Mouse (Mus musculus) R1 (cell line): ENCODE data around the gene Plekho2.

Experiments
- DNase-seq: peaks from one replicate; pipeline ENCODE4 v3.0.0-alpha.2; 2018; ENCODE audit warnings: low read depth, low spot score

Plekho2 gene

DNA sequence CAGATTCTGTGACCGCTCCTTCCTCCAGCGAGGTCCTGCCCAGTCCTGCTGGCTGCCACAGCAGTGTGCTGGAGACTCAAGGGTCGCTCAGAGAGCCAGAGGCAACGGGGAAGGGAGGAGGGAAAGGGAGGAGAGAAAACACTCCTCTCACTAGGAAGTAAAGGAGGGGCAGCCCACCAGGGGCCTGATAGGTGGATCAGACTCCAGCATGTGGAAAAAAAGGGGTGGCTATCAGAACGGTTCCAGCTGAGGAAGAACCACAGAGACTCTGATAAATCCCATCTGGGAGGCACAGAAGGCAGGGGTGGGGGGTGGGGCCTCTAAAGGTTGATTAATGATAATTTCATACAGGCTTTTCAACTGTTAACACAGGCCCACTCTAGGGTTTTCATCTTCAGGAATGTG lies 24.8 kb downstream of the Plekho2 start:
- DNase-seq = peak; percentile 21

DNA sequence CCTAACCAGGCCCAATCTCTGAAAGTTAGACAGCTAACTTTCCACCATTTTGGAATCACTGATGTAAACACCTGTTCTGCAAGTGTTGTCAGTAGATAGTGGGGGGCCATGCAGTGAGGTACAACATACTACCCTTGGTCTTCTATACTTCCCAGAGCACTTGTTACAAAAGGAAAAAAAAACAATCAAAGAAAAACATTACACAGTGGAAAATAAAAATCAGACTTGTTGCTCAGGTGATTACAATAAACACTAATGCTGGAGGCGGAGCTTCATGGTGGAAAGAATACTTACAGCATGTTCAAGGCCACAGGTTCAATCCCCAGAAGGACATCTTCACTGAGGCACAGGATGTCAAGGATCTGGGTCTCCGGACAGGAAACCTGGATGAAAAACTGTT lies 27.1 kb downstream of the Plekho2 start:
- DNase-seq = no peak

DNA sequence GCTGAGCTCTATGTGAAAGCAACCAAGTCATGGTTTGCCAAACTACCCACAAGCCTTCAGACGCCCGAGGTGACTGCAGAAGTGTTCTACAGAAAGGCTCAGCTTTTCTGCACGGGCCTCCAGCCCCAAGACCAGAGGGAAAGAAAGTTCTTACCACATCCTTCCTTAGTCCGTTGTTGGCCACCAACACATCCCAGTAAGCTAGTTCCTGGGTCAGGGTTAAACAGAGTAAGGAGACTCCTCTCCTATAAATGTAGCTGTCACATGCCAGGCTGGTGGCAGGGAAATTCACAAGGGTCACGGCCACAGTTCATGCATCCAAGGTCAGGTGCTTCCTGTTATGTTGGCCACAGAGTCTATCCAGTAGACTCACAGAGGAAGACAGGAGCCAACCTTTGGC lies 27.7 kb downstream of the Plekho2 start:
- no peak for DNase-seq

DNA sequence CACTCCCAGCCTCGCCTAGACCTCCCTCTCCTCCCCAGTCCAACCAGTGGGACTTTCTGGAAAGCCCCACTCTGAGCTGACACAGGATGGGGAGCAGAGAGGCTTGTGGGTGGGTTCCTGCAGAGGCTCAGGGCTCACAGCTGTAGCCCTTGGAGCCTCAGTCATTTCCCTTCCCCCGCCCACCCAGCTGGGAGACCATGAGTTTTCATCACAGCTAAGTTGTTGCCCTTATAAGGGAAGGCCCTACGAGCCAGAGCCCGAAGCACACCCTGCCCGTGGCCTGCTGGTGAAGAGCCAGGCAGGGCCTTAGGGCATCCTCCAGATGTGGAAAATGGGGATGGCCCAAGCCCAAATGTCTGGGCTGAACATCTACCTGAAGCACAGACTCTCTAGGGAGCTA lies 28.8 kb downstream of the Plekho2 start:
- DNase-seq = peak; percentile 39

DNA sequence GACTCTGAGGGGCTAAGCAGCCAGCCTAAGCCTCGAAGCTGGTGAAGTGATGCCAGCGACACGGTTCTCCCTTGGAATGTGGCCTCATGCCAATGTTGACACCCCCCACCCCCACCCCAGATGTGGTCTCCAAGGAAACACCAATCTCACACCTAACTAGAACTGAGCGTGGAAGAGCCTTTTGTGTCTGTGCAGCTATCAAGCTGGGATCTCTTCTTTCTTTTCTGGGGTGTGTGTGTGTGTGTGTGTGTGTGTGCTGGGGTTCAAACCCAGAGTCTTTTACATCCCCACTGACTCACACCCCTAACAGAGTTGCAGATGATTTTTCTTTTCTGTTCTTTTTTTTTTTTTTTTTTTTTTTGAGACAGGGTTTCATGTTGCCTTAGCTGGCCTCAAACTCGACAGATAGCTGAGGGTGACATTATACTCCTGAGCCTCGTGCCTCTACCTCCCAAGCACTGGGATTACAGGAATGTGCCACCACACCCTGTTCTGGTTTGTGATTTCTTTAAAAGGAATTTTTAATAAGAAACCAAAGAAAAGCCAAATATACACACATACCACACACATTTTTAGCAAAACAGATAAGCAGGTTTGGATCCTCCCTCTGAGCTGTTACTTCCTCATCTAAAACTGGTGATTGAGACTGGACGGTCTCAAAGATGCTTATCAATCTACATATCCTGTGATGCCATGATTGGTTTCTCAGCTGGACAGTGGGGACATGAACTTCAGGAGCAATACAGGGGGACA lies 29.6 kb downstream of the Plekho2 start:
- peak; percentile 18 for DNase-seq

DNA sequence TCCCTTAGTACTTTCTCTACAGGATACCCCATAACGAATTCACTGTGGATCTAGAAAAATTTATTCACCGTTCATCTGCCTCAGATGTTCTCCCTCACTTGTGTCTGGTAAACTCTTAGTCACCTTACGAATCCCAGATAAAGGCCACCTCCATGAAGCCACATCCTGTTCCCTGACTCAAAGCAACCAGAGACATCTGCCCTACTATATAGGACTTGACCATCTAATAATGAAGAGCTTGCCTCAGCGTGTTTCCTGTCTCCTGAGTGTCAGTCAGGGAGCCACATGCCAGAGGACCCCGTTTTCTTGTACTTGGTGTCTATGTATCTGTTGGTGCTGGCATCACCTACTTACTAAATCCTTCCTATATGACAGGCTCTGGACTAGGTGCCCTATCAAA lies 30.2 kb downstream of the Plekho2 start:
- DNase-seq = no peak

DNA sequence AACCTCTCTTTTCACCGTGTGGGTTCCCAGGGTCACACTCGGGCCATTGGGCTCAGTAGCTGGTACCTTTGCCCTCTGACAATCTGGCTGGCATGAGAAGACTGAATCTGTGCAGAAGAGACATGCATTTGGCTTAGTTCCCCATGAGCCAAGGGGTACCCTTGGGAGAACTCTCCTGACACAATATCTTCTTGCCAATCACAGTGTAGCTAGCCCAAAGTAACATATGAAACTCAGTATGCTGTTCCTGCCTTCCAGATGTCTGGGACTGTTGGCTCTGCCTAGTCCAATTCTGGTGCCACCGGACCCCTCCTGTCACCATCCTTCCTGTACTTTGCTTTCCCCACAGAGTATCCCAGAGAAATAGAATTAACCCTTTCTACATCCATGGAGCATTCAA lies 30.7 kb downstream of the Plekho2 start:
- DNase-seq = no peak

DNA sequence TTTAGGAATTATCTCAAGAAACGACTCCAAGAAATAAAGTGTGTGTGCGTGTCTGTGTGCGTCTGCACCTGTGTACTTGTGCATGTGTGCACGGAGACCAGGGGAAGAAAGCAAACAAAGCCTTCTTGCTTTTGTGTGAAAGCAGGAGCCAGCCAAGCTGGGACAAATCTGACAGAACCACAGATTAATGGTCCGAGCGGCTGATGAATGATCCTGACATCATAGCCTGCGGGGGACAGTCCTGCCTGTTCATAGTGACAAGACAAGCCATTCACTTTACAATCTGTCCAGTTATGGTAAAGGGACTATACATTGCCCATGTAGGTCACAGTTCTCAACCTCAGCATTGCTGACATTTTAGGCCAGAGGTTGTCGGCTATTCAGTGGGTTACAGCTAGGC lies 31.5 kb downstream of the Plekho2 start:
- no peak for DNase-seq

DNA sequence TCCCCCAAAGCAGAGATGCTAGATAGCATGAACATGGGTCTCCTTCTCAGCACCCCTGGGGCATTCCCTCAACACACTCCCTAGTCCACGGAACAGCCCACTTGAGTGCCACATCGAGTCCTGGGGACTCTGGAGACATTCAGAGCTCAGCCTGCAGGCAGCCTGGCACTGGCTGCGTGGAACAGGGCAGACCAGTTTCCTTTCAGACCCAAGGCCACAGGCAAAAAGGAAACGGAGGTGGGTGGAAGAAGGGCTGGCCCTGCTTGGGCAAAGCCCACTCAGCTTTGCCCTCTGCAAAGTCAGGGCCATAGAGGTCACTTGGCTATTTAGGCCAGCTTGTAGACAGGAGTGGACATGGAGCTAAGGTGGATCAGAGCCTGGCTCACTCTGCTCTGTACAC lies 32.0 kb downstream of the Plekho2 start:
- no peak for DNase-seq

DNA sequence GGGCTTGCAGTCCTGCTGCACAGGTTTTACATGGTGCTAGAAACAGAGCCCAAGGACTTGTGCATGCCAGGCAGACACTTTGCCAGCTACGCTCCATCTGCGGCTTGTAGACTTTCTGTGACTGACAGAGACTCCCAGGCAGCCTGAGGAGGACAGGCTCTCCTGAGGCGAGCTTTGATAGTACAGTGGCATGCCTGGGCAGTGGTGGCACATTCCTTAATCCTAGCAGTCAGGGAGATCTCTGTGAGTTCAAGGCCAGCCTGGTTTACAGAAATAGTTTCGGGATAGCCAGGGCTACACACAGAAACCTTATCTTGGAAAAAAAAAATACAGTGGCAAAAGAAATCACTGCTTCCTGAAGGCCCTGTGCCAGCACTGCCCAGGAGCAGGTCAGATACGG lies 32.7 kb downstream of the Plekho2 start:
- no peak for DNase-seq

DNA sequence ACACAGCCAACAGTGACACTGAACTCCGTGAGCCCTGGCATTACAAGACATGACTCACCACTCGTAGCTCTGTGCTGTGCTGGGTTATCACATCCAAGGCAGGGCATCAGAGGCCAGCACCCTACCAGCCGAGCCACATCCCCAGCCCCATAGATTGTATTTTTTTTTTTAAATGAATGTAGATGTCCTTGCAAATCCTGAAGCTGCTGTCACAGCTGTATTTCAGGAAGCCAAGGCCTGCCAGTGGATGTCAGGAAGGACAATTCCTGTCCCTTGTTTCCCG lies 33.5 kb downstream of the Plekho2 start:
- DNase-seq = no peak

DNA sequence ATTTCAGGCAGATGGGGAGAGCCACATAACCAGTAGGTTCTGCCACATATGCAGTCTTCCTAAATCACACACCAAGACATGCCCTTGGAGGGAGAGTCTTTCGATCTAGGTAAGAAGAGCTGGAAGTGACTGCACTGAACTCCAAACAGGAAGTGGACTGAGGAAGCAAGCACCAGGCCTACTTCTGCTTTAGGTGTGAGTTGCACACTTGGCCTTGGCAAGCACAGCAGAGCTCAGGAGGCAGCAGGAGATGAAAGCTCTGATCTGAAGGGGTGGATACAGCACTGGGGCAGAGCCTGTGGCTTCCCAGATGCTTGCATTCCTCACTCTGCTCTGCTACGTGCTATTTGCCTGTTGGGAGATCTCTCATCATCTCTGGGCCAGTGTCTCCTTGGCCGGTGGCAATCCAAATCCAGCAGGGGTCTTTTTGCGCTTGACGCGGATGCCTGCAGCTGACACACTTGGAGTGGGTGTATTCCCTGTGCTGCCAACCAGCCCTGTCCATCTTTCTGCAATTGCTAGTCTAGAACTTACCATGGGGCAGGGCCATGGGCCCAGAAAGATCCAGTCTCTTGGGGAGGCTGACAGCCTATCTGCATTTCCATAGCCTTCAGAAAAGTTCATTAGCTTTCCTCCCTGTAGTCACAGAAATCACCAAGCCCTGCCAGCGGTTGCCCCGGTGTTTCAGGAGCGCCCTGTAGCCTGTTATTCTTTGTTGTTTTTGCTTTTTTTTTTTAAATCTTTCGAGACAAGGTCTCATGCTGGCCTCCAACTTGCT lies 34.0 kb downstream of the Plekho2 start:
- no peak for DNase-seq

DNA sequence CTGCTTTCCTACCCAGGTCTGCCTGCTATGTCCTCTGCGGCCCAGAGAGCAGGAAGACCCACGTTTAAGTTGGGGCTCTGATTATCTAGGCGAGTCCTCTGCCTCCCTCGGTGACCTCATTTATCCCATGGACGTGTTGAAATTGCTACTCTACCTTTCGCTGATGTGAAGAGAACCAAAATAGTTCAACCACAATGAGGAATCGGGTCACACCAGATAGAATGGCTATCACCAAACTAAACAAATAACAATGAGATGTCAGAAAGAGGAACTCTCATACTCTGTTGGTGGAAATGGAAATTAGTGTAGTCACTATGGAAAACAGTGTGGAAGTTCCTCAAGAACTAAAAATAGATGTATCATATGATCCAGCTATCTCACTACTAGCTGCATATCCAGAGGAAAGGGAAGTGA lies 37.7 kb downstream of the Plekho2 start:
- no peak for DNase-seq

DNA sequence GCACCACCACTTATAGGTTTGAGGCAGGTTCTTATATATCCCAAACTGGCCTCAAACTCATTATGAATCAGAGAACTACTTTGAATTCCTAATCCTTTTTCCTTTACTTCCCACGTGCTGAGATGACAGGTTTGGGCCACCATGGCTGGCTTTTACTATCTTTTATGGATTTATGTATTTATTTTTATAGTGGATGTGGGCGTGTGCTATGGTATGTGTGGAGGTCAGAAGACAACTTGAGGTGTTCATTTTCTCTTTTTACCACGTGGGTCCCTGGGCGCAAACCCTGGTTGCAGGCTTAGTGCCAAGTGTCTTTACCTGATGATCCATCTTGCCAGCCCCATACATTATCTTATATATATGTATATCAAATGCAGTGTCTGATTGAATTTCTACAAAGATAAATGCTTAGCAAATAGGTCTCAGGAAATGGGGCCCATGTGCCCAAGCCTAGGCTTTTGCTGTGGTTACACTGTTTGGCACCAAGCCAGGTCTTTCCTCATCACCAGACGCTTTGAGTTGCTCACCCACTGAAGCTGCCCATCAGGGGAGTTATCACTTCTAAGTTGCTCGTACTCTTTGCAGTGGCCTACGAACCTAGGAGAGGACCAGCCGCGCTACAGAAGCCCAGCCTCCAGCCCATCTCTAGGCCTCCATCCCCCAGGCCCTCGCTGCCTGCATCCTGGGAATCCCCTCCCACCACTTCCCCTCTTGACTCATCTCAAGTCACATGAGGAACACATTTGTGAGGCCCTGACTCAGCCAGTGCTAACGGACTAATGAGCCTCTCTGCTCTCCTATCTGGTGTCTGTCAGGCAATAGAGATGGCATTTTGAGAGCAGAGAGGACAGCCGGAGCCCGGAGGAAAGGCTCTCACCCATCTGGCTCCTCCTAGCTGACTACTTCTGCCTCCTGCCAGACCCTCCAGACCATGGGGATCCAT lies 38.4 kb downstream of the Plekho2 start:
- no peak for DNase-seq

DNA sequence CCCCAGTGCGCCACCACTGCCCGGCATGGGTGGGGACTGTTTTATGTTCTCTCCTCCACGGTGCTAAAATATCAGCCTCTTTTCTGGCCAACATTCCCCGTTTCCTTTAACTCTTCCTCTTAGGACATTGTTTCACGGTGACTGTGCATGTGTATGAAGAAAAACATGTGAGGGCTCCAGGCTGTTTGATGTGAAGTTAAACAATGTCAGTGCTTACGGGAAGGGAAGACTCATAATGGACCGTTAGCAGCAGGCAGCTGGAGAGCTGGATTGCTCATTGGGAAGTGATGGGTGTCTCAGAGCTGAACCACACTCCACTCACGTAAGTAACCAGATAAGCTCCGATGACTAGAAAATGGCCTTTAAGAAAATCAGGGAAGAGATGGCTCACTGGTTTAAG lies 40.1 kb downstream of the Plekho2 start:
- no peak for DNase-seq

DNA sequence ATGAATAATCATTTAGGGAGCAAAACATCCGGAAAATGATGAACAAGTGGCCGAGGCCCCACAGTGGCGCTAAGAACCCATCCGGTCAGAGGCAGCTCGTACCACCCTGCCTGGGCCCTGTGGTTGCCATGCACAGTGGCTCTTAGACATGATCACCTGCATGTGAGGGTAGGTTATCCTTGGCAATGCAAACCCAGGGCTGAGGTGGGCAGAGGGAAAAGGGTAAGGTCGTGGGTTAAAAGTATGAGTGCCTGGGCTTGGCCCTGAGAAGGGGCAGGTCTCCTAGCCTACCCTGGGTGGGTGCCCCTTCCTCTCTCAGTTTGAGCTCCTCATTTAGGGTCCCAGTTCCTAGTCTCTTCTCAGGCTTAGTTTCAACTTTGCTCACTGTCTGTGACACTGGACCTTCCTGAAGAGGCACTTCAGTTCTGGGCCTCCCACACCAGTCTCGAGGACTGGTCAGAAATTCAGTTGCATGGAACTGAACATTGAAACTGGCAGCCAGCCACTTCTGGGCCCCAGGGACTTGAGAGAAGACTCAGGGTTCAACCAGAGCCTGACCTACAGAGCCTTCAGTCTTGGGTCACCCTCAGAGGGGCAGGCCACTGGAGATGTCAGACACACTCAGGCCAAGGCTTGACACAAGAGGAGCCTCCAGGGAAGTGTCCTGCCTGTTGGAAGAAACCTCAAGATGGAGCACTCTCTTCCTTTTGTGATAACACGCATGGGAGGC lies 41.8 kb downstream of the Plekho2 start:
- DNase-seq = no peak

DNA sequence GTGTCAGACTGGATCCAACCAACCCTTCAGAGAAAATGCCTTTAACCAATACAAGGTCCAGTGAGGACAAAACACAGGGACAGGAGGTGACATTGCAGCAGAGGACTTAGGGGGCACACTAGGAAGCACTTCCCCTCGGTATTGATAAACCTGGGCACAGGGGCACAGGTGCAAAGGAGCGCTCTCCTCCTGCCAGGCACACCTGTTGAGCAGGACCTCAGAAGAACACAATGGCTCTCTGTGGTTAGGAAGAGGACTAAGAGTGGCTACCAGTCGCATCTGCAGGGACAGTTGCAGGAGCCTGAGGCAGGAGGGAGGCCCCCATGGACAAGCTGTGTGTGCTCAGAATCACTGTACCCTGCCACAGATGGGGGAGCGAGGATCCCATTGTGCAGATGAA lies 43.3 kb downstream of the Plekho2 start:
- DNase-seq = no peak

DNA sequence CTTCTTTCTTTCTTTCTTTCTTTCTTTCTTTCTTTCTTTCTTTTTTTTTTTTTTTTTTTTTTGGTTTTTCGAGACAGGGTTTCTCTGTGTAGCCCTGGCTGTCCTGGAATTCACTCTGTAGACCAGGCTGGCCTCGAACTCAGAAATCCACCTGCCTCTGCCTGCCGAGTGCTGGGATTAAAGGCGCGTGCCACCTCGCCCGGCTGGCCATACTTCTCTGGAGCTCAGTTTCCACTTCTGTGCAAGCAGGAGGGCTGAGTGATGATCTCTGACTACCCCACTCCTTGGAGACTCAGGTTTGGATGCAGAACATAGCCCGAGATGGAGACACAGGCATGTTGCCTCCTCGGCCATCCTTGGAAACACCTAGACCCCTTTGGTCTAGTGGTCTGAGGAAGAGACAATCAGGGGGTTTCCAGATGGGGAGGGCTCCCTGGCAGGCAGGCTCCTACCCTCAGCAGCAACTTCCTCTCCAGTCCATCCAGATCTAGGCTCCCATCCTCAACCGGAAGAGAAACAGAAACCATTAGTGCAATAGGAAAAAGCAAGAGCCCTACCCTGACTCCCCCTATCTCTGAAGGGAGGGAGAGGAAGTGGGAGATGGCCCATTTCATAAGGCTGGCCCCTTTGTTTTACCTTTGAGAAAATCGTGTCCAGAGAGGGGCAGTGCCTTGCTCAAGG lies 43.9 kb downstream of the Plekho2 start:
- no peak for DNase-seq

DNA sequence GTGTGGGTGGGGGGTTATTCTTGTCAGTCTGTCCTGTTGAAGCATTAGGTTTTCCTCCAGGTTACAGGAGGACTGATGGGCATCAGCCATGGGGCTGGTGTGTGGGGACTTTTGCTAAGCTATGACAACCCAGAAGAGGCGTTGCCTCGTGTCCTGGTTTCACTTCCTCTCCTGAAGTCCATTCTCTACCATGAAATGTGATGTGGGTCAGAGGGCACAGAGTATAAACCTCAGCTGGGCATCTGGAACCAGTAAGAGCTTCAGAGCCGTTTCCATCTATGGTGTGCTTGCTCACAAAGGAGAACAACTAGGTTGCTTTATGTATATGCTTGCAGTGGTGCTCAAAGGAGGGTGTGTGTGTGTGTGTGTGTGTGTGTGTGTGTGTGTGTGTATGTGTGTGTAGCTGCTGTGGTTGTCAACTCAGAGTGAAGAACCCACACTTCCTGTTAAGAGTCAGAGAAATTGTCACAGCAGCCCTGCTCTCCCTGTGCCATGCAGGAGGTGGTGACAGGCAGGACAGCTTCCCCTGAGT lies 44.6 kb downstream of the Plekho2 start:
- DNase-seq = no peak

DNA sequence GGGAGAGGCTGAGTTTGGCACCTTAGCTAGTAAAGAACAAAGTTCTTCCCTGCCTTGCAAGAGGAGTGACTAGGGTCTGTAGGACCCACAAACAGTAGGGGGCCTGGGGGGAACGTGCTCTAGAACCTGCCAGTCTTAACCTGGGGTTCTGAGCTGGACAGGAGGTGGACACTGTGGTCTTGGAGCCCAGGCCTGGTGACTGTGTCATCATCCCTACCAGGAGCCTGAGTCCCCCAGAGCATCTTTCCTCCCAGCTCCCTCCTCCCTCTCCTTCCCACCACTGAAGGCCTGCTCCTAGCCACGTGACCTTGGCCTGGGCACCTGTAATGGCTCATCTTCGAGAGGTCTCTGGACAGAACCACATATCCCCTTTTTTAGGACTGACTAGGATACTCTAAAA lies 45.7 kb downstream of the Plekho2 start:
- no peak for DNase-seq

DNA sequence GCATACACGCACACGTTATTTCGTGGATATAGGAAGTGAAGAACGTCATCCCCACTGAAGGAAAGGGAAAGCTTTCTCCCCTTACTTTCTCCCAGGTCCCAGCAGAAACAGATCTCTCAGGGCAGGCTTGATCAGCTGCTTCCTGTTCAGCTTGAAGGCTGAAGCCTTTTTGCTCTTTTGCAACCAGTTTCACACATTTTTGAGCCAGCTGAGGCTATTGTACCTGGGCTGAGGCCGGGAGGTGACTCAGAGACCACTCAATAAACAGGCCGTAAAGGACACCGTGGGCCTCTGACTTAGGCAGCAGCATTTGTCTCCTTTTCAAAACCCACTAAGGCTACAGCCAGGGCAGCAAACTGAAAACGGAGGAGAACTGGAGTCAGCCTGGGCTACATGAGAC lies 46.9 kb downstream of the Plekho2 start:
- no peak for DNase-seq
